Mouse (Mus musculus): ENCODE results near the gene Capn5. TPM values are rescaled to one million over a fixed set of nuclear protein-coding genes. Genes with fewer than 3 reads are reported as not detected.
"Not testable (repeated sequence)": the region's sequence is repeated elsewhere in the genome, so short reads cannot be mapped to it uniquely, and the experiment has no call there.

The Capn5 gene
- polyA plus RNA-seq, 1 experiment from 2014 or later, result 5.0 TPM

GRCm38 (mm10) chr7:98194026-98194792 lies 16.1 kb upstream of the Capn5 start:
- peak overlapping the region; percentile 73 for H3K4me2 ChIP-seq (ENCODE audit: low read depth, low read length)
- H3K4me1 ChIP-seq (ENCODE audit: control insufficient read depth, insufficient read depth, low read length), result peaks cover 6% of the 10 kb centered on the region
- no peaks in the 10 kb centered on the region for H3K36me3 ChIP-seq (ENCODE audit: control insufficient read depth, insufficient read depth, low read length)
- H3K27me3 ChIP-seq (replicated peaks; ENCODE audit: control insufficient read depth, insufficient read depth, low read length), result peaks cover 45% of the 10 kb centered on the region
- WGBS, result 7% methylated on average over 20 of the region's 61 CpGs
- no peaks in the 10 kb centered on the region for H3K9me3 ChIP-seq (ENCODE audit: control insufficient read depth, low read length)
- no peak overlapping the region for H3K27ac ChIP-seq (replicated peaks; ENCODE audit: low read depth, low read length)
- DNase-seq (ENCODE audit: low spot score) (no peak), ATAC-seq (ENCODE audit: low read depth) (peak; percentile 47)
- 0 out of 2 replicates have a peak overlapping the region, but pooled peaks have one; percentile 16 for H3K9ac ChIP-seq (ENCODE audit: low read depth, low read length)
- peak overlapping the region; percentile 38 for H3K4me3 ChIP-seq (ENCODE audit: low read depth, low read length)

- peaks cover 45% of the 10 kb centered on the region for H3K27me3 ChIP-seq (replicated peaks; ENCODE audit: control insufficient read depth, insufficient read depth, low read length)
- H3K4me1 ChIP-seq (ENCODE audit: control insufficient read depth, insufficient read depth, low read length), result peaks cover 6% of the 10 kb centered on the region
- H3K9me3 ChIP-seq (ENCODE audit: control insufficient read depth, low read length), result no peaks in the 10 kb centered on the region
- ATAC-seq (ENCODE audit: low read depth), result peak; percentile 56; the same call in 1 of the 2 replicates
- no peak overlapping the region for H3K9ac ChIP-seq (ENCODE audit: low read depth, low read length)
- H3K4me3 ChIP-seq (ENCODE audit: low read depth, low read length), result peak overlapping the region; percentile 38
- no peak for DNase-seq (ENCODE audit: low spot score)
- peak overlapping the region; percentile 73 for H3K4me2 ChIP-seq (ENCODE audit: low read depth, low read length)
- H3K36me3 ChIP-seq (ENCODE audit: control insufficient read depth, insufficient read depth, low read length), result no peaks in the 10 kb centered on the region
- no peak overlapping the region for H3K27ac ChIP-seq (replicated peaks; ENCODE audit: low read depth, low read length)
- 6% methylated on average over 36 of the region's 36 CpGs for WGBS
Observed at GRCm38 (mm10) chr7:98193515-98194025, 15.5 kb upstream of the Capn5 start.

GRCm38 (mm10) chr7:98191571-98192250 lies 13.6 kb upstream of the Capn5 start:
- peaks cover 45% of the 10 kb centered on the region for H3K27me3 ChIP-seq (replicated peaks; ENCODE audit: control insufficient read depth, insufficient read depth, low read length)
- H3K27ac ChIP-seq (replicated peaks; ENCODE audit: low read depth, low read length), result no peak overlapping the region
- no peak for ATAC-seq (ENCODE audit: low read depth)
- no peak for DNase-seq (ENCODE audit: low spot score)
- H3K4me2 ChIP-seq (ENCODE audit: low read depth, low read length), result no peak overlapping the region
- no peaks in the 10 kb centered on the region for H3K9me3 ChIP-seq (ENCODE audit: control insufficient read depth, low read length)
- H3K4me3 ChIP-seq (ENCODE audit: low read depth, low read length), result no peak overlapping the region
- no peak overlapping the region for H3K9ac ChIP-seq (ENCODE audit: low read depth, low read length)
- 63% methylated on average over 17 of the region's 17 CpGs for WGBS
- no peaks in the 10 kb centered on the region for H3K36me3 ChIP-seq (ENCODE audit: control insufficient read depth, insufficient read depth, low read length)
- peaks cover 6% of the 10 kb centered on the region for H3K4me1 ChIP-seq (ENCODE audit: control insufficient read depth, insufficient read depth, low read length)

GRCm38 (mm10) chr7:98190578-98190977 lies 12.5 kb upstream of the Capn5 start:
- Histone ChIP-seq H3K4me1 (ENCODE audit: control insufficient read depth, insufficient read depth, low read length) (peaks cover 6% of the 10 kb centered on the region), H3K27me3 (replicated peaks; ENCODE audit: control insufficient read depth, insufficient read depth, low read length) (peaks cover 38% of the 10 kb centered on the region), H3K36me3 (ENCODE audit: control insufficient read depth, insufficient read depth, low read length) (no peaks in the 10 kb centered on the region), H3K4me2 (ENCODE audit: low read depth, low read length) (no peak overlapping the region), H3K9me3 (ENCODE audit: control insufficient read depth, low read length) (no peaks in the 10 kb centered on the region), H3K27ac (replicated peaks; ENCODE audit: low read depth, low read length) (no peak overlapping the region), H3K4me3 (ENCODE audit: low read depth, low read length) (no peak overlapping the region), H3K9ac (ENCODE audit: low read depth, low read length) (no peak overlapping the region)
- DNase-seq (ENCODE audit: low spot score), result no peak
- WGBS, result 76% methylated on average over 1 of the region's 1 CpGs
- ATAC-seq (ENCODE audit: low read depth), result no peak

- 33% methylated on average over 3 of the region's 3 CpGs for WGBS
- DNase-seq (ENCODE audit: low spot score) (no peak), ATAC-seq (ENCODE audit: low read depth) (no peak)
- Histone ChIP-seq H3K4me2 (ENCODE audit: low read depth, low read length) (no peak overlapping the region), H3K9me3 (ENCODE audit: control insufficient read depth, low read length) (no peaks in the 10 kb centered on the region), H3K27ac (replicated peaks; ENCODE audit: low read depth, low read length) (no peak overlapping the region), H3K27me3 (replicated peaks; ENCODE audit: control insufficient read depth, insufficient read depth, low read length) (peaks cover 30% of the 10 kb centered on the region), H3K4me1 (ENCODE audit: control insufficient read depth, insufficient read depth, low read length) (peaks cover 6% of the 10 kb centered on the region), H3K4me3 (ENCODE audit: low read depth, low read length) (no peak overlapping the region), H3K36me3 (ENCODE audit: control insufficient read depth, insufficient read depth, low read length) (no peaks in the 10 kb centered on the region), H3K9ac (ENCODE audit: low read depth, low read length) (no peak overlapping the region)
Observed at GRCm38 (mm10) chr7:98189745-98190144, 11.7 kb upstream of the Capn5 start.

GRCm38 (mm10) chr7:98188680-98189079 lies 10.6 kb upstream of the Capn5 start:
- WGBS, result 85% methylated on average over 2 of the region's 2 CpGs
- Histone ChIP-seq H3K9ac (ENCODE audit: low read depth, low read length) (no peak overlapping the region), H3K27me3 (replicated peaks; ENCODE audit: control insufficient read depth, insufficient read depth, low read length) (peaks cover 19% of the 10 kb centered on the region), H3K4me3 (ENCODE audit: low read depth, low read length) (no peak overlapping the region), H3K9me3 (ENCODE audit: control insufficient read depth, low read length) (no peaks in the 10 kb centered on the region), H3K4me2 (ENCODE audit: low read depth, low read length) (no peak overlapping the region), H3K27ac (replicated peaks; ENCODE audit: low read depth, low read length) (no peak overlapping the region), H3K4me1 (ENCODE audit: control insufficient read depth, insufficient read depth, low read length) (no peaks in the 10 kb centered on the region), H3K36me3 (ENCODE audit: control insufficient read depth, insufficient read depth, low read length) (no peaks in the 10 kb centered on the region)
- ATAC-seq (ENCODE audit: low read depth) (no peak), DNase-seq (ENCODE audit: low spot score) (no peak)

- Histone ChIP-seq H3K36me3 (ENCODE audit: control insufficient read depth, insufficient read depth, low read length) (no peaks in the 10 kb centered on the region), H3K9ac (ENCODE audit: low read depth, low read length) (no peak overlapping the region), H3K27ac (replicated peaks; ENCODE audit: low read depth, low read length) (no peak overlapping the region), H3K4me2 (ENCODE audit: low read depth, low read length) (no peak overlapping the region), H3K9me3 (ENCODE audit: control insufficient read depth, low read length) (no peaks in the 10 kb centered on the region), H3K27me3 (replicated peaks; ENCODE audit: control insufficient read depth, insufficient read depth, low read length) (peaks cover 15% of the 10 kb centered on the region), H3K4me3 (ENCODE audit: low read depth, low read length) (no peak overlapping the region), H3K4me1 (ENCODE audit: control insufficient read depth, insufficient read depth, low read length) (no peaks in the 10 kb centered on the region)
- WGBS, result 90% methylated on average over 2 of the region's 2 CpGs
- DNase-seq (ENCODE audit: low spot score), result no peak
- no peak for ATAC-seq (ENCODE audit: low read depth)
Observed at GRCm38 (mm10) chr7:98188238-98188637, 10.2 kb upstream of the Capn5 start.

GRCm38 (mm10) chr7:98187332-98187731 lies 9.3 kb upstream of the Capn5 start:
- H3K27me3 ChIP-seq (replicated peaks; ENCODE audit: control insufficient read depth, insufficient read depth, low read length); H3K9me3 ChIP-seq (ENCODE audit: control insufficient read depth, low read length); H3K9ac ChIP-seq (ENCODE audit: low read depth, low read length); H3K27ac ChIP-seq (replicated peaks; ENCODE audit: low read depth, low read length); H3K4me3 ChIP-seq (ENCODE audit: low read depth, low read length); DNase-seq (ENCODE audit: low spot score); H3K36me3 ChIP-seq (ENCODE audit: control insufficient read depth, insufficient read depth, low read length); ATAC-seq (ENCODE audit: low read depth); H3K4me1 ChIP-seq (ENCODE audit: control insufficient read depth, insufficient read depth, low read length); H3K4me2 ChIP-seq (ENCODE audit: low read depth, low read length): not testable (repeated sequence)
- WGBS, result 47% methylated on average over 3 of the region's 3 CpGs

All from embryonic facial prominence, embryonic 14.5 days (tissue).